Mouse (Mus musculus) adrenal gland, adult 2 months (tissue): ENCODE measurements at regions not wholly inside any gene's neighbourhood (a gene's known extent, or its start where the extent isn't known, plus 50 kb on each side); places are given as distances from the start of the nearest gene placed in this dataset.

Experiments used
- DNase-seq: peaks from one replicate; pipeline ENCODE4 v3.0.0; 2021

DNA sequence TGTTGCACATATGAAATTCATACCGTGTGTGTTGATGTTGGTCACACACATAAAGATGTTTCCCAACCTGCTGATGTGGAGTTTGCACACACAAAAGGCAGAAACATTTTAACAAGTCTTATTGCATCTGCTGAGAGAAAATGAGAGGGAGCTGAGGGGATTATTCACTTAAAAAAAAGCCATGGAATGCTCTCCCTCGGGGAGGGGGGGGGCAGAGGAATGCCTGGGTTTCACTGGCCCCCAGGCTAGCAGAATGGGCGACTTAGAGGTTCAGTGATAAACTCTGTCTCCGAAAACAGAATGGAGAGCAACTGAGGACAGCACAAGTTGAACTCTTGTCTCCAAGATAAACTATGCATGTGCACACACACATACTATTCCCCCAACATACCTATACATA is 392.4 kb upstream of the Id4 start:
- no peak for DNase-seq

DNA sequence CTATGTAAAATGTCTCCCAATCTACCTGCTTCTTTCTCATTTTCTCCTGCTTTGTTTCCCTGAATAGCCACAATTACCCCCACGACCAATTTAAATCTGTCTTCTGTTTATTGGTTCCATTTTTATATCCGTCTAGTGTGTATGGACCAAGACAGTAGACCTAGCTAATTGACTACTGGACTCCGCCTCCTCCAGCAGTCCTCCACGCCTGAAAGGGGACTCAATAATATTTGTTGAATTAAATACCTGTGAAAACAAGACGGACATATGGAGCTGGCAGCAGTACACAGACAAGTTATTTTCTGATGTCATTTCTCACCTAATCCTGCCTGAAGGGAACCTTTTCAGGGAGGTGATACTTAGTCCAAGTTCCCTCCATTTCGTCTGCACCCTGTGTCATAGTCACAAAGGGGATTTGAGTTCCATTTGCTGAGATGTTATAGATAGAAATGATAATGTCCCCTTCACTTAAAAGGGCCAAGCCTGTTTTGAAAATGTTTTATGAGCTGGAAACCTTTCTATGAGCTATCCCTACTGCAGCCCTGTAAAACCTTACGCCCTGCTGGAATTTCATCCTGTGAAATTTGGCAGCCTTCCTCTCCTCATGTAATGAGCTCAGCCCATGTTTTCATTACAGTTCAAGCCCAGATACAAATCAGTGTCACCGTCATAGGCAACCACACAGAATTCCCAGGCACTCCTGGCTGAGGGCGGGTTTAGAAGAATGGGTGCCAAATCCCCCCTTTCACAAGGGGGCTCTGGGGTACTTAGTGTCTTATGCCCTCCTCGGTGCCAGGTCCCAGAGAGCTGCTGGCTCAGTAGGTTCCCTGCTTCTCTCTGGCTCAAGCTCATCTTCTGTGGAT is 391.1 kb upstream of the Id4 start:
- DNase-seq: no peak

DNA sequence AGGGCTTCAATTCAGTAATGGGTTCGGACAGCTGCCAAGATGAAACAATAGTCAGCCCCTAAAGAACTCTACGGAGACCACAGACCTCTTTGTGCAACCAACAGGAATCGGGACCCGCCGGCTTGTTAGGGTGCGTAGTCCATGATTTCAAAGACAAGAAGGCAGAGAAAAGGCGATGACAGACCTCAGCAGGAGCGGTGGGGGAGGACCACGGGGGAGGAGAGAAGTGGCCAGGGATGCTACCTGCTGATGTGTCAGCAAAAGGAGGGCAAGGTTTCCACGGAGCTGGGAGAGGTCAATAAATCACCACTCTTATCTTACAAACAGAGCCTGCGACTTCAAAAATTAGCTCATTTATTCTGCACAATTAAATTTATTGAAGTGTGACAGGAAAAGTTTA is 388.4 kb upstream of the Id4 start:
- no peak for DNase-seq

DNA sequence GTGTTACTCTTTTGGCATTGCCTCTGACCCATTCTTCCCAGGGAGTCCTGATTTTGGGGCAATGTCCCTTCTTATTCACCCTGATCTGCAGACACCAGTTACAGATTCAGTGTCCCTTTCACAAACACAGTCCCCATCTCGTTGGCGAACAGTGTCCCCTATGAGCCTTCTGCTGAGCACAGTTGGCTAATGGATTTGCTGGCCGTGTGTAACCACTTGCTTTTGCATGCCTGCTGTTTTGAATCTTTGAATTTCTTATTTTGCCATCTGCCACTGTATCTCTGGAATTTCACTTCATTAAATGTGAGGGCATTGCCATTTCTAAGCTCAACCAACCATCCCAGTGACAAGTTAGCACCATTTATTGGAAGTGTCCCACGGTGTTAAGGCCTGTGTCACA is 368.5 kb upstream of the Id4 start:
- DNase-seq: no peak

DNA sequence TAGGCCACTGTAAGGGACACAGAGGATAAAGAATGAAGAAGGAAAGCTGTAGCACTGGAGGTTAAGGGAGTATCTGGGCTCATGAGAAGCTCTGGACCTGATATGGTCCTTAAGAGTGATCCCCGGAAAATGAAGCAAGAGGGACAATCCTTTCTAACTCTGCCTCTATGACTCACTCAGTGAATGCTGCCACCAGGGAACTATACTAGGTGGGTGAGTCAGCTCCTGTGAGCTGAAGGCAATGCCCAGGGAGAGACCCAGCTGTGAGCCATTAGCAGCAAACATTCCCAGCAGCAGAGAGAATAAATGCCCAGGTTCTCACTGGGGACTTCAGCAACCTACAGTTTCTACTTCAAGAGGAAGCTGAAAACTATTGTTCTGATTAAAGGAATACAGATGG is 366.7 kb upstream of the Id4 start:
- peak; percentile 65 for DNase-seq

DNA sequence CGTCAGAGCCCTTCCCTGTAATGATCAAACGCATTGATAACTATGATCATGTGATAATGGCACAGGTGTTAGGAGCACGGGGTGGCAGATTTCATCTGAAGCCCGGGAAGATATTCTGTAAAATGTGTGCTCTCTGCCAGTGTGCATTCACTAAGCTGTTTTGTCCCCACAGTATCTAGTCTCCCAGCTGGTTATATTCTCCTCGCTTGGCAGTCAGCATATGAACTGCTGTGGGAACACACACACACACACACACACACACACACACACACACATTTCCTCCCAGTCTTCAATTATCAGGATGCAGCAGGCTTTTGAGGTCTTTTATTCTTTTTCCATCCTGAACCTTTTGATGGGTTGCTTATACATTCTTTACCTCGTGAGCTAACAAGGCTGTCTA is 365.8 kb upstream of the Id4 start:
- no peak for DNase-seq

DNA sequence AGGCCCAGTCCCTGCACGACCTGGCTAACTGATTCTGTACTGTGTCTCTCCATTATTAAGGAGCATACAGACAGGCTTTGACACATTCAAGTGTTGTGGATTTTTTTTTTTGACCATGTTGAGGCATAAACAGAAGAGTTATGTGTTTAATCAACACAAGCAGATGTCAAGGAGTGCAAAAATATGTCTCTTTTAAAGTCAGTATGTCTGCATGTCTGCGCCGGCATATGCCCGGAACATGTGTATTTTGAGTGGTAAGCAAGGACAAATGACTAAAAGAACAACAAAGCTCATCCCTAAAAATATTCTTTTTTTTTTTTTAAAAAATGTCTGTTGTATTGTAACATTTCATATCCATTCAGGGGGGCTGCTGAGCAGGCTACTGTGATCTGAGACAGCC is 364.4 kb upstream of the Id4 start:
- DNase-seq: no peak

DNA sequence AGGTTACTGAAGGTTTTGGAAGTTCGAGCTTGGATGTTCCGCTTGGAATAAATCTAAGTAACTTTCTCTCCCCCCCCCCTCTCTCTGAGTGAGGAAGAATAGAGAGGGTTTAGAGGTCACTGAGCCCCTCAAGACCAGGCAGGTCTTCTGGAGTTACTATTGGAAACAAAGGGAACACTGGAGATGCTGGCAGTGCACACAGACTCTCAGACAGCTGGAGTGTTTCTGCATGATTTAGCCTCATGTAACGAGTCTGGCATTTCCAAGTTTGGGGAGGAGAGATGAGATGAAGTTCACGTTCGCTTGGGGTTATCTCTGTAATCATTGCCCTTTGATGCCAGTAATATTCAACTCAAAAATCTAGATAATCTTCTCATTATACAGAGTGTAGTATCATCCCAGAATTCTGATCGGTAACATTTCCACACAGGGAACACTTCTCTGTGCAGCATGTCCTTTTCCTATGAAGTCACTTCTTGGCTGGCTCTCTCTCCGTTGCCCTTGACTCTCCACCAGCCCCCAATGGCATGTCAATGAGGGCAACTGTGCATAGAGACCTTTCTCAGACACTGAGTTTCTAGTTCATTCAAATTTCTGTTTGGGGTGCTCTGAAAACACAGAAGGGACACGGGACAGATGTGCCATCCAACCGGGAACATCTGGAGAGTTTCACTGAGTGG is 351.0 kb upstream of the Id4 start:
- peak; percentile 45 for DNase-seq

DNA sequence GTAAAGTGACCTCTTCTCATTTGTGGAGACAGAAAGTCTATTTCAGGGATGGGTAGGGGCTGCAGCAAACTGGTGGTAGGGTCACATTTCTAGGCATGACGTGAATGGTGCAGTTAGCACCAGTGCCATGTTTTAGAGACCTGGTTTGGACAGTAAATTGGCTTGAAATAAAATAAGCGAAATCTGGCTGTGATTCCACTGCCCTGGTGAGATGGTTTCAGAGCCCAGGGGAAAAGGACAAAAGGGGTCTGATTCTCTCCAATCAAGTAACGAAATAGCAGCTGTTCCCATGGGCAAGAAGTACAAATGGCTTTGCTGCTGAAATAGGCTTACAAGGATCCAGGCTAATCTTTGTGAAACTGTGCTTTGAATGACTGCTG is 350.5 kb upstream of the Id4 start:
- no peak for DNase-seq

DNA sequence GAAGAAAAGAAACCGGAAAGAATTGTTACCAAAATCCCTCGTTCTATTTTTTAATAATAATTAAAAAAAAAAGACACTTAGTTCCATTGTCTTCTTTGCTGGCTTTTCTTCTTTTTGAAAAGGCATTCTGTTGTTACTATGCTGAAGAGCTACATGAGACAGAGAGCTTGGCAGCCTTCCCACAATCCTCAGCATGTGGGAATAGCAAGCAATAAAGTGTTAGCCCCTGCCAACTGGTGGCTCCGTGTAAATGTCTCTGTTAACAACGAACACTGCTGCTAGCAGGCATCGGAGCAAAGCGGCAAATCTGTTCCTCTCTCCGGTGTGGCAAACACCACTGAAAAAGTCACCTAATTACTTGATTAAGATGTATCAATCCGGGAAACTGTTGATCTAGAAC is 344.6 kb upstream of the Id4 start:
- DNase-seq: no peak

DNA sequence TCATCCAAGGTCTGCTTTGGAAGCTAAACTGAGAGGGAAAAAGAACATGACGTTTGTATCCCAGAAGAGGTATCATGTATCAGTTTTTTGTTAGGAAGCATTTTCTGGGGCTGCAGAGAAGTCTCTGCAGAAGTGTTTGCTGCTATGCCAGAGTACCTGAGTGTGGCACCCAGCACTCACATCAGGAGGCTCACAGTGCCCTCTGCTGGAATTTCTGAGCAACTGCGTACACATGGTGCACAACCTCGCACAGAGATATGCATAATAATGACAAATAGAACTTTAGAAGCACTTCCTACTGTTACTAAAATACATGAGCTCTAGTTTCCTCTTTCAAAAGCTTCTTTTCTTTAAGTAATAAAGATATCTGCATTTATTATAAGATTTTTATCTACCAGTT is 343.7 kb upstream of the Id4 start:
- DNase-seq: no peak

DNA sequence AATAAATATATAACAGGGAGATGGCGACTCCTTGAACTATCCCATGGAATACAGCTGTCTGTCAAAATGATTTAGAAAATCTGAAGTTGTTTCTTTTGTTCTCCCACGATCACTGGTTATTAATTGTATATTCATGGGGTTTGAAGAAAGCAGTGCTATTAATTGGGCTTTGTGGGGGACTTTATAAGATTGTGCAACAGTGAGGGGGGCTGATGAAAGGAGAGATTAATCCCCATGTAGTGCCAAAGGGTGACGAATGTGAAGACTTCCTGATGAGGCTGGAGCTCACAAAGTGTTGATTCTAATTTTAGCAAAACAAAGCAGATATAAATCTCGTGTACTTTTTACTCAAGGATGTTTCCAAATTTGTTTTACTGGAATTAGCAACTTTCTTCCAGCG is 340.0 kb upstream of the Id4 start:
- no peak for DNase-seq

DNA sequence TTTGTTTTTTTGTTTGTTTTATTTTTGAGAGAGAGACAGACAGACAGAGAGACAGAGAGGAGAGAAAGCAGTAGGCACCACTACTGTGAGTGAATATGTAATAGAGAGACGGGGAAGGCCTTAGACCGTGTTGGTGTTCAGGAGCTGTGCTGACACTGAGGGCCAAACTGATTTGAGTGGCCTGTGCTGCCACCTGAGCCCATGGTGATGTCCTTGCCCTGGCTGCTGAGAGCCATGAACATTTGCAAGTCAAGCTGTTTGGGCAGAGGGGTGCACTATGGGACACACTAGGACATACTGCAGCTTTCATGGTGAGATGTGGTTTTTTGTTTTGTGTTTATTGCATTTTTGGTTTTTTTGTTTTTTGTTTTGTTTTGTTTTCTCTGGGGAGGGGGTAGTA is 320.3 kb upstream of the Id4 start:
- DNase-seq: no peak

DNA sequence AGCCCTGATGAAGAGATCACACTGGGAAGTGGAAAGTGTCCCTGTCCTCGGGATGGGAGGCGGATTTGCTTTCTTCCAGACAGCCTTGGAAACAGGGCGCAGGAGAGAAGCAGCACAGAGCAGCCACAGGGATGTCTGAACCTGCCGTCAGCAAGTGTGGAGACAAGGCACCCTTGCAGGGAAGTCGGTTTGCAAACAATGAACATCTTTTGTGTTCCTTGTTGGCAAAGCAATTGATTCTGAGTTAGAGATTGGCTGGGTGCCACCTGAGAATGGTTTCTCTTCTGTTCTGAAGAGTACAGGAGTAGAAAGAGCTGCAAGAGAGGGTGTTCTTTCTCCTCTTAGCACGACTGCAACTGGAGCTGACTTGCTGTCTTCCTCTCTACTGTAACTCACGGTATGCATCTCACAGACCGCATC is 318.6 kb upstream of the Id4 start:
- peak; percentile 4 for DNase-seq

DNA sequence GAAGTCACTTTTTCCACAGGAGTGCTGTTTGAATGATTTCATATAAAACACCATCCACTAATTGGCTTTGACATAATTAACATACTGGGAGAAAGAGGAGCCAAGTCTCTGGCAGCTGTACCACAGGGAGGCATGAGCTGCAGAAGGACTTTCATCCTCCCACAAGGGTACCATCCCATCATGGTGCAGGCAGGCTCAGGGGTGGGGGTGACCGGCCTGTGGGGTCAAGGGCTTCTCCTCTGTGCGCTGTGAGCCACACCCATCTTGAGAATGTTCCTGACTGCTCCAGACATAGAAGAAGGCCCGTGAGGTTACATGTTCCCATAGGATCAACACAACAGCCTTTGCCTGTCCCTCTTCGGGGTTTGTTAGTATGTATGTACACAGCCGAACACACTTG is 317.4 kb upstream of the Id4 start:
- DNase-seq: no peak

DNA sequence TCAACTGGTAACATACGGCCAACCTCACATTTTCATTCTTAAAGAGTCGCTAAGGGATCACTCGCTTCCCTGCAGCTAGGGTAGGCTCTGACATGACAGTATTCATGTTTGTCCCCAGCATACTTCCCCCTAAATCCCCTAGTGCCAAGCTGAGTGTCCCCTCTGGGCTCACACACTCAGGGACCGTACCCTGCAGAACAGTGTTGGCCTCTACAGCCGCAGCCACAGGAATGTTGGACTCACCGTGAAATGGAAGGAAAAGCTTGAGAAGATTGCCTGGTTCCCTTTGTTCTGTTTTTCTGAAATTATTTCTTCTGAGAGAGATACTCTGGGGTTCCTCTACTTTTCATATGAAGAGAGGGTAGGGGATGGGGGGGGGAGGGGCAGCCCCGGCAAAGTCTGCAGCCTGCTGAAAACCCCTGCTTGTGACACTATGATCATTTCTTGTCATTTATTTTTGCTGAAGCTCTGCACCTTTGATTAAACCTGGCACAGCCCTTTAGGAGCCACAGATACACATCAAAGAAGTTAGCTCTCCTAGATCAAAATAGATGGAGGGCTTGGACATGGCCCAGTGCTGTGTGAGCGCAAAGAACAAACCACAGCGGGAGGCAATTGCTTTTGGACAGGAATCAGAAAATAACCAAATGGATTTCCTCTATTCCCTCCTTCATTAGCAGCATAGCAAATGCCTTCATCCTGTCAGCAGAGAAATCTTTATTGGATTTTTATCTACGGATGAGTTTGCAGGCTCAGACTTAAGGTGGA is 312.7 kb upstream of the Id4 start:
- DNase-seq: no peak

DNA sequence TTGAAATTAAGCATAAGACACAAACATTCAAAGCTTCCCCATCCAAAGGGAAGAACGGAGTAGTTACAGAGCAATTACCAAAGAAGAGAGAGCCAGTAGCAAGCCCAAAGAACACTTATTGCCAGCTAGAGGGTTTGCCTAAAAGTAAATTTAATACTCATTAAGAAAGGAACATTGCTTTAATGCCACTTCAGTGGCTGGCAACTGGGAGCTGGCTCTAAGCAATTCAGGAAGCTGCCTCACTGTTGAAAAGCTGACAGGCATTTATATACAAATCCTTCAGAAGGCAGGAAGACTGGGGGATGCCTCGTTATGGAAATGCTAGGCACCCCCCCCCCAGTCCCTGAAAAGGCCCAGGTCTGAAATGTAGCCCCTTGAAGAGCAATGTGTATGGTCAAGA is 310.6 kb upstream of the Id4 start:
- DNase-seq: no peak

DNA sequence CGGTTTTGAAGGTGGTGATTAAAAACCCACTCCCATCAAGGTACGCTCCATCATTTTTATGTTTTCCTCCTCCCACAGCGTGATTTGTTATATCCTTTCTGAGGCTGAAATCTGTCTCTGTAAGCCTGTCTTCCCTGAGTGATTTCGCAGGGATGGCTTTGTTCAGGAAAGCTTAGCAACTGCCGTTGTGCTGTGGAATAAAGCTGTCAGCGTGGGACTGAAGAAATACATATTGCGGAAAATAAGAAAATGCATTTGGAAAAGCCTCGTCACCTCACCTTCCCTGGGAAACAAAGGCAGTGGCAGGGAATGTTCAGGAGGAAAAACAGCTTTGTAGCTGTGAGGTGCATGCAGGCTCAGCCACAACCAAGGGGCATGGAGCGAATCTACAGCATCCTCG is 310.0 kb upstream of the Id4 start:
- no peak for DNase-seq

DNA sequence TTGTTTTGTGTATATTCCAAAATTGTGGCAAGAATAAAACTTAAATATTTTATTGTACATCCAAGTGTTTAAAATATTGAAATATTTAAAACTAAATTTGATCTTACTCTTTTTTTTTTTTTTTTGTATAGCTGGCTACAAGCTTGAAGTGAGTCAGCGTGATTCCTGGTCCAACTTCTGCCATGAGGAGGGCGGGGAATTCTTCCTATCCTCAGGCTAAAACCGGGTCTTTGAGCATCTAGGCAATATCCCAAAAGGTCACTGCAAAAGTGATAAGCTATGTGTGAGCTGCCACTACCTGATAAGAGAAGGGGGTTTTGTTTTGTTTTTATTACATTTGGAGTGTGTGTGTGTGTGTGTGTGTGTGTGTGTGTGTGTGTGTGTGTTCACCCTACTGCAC is 308.1 kb upstream of the Id4 start:
- no peak for DNase-seq

DNA sequence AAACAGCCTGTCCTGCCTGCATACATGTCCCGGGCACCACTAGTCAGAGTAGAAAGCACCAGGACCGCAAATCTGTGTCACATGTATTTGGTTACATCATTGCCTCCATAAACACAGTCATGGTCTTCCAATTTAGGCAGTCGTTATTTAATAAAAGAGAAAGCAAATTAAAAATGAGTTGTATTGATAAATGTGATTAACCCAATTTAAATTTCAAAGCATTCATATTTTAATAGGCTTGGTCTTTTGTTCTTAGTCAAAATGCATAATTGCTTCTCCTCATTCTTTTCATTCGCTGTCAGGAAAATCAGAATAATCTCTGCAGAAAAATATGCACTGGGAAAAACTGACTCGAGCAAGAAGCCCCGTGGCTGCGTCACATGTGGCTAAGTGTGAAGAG is 307.3 kb upstream of the Id4 start:
- DNase-seq: no peak

DNA sequence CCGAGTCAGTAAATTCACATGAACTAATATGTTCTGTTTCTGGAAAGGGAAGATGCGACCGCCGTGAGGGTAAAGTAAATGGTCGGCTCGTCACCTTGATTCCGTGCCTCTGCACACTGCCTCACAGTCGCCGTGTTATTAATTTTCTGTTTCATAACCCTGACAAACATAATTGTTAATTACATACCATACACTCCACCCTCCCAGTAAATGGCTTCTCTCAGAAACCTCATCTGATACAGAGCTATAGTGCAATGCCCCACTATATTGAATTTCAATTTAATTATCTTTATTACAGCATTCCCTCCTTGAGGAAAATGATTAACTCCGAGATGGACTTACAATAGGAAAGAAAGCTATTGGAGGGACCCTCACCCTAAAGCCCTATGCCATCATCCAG is 305.5 kb upstream of the Id4 start:
- DNase-seq: no peak

DNA sequence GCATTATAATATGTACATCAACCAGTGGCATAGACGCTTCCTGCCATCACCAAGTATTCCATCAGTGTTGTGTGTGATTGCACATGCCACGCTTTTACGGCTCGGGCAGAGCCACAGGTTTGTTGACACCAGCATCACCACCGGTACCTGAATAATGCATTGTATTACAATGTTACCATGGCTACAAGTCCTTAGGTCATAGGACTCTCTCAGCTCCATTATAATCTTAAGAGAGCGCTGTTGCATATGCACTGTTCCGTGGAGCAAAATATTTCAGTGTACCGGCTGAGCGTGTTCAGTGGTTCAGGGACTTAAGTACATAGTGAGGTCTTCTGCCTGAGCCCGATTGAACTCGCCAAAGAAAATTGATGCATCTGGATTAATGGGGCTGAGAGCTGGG is 303.4 kb upstream of the Id4 start:
- no peak for DNase-seq

DNA sequence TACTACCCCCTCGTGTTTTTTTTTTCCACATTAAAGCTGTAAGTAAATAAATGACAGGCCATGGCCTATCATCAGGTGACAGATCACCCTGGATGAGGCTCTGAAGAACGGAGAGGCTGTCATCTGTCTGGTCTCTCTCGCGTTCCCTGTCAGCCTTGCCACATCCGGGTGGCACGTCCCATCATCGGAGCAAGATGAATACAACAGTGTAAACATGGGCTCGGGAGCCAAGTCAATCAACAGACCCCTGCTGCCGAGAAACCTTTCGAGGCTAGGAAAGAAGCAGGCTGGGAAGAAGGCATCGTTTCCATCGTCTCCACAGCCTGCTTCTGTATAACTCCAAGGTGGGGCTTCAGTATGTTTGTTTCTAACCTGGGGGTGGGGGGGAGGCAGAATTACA is 286.8 kb upstream of the Id4 start:
- no peak for DNase-seq
